Mouse (Mus musculus) olfactory bulb, adult 2 months (tissue): ENCODE results near the gene Ubr3.

Source experiments
- CTCF ChIP-seq: fragments of 200-500 bp; IDR thresholded peaks from 2 replicates; pipeline ENCODE4 v1.5.1; 2012; ENCODE audit warnings: low read depth, mild to moderate bottlenecking, low read length, moderate library complexity; ENCODE audit not compliant: insufficient read depth
- POLR2A ChIP-seq: fragments of 200-500 bp; IDR thresholded peaks from 2 replicates; pipeline ENCODE4 v1.6.1; 2012; ENCODE audit warnings: mild to moderate bottlenecking, low read depth, low read length, moderate library complexity; ENCODE audit not compliant: insufficient read depth

DNA sequence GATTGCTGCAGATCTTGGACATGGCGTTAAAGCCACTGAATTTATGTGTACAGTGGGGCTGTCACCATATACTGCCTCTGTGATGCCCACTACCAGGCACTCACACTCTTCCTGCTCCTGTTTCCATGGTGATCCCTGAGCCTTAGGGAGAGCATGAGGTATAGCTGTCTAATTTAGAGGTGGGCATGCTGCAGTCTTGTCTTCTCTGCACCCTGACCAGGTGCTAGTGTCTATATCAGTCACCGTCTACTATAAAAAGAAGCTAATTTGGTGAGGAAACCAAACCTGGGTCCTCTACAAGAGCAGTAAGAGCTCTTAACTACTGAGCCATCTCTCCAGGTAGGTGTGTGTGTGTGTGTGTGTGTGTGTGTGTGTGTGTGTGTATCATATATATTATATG, 109.4 kb downstream of the Ubr3 start:
- TF ChIP-seq POLR2A: no peak
- TF ChIP-seq CTCF: no peak
